Mouse (Mus musculus): ENCODE data around the gene Olfr484. TPM values are rescaled to one million over a fixed set of nuclear protein-coding genes. Genes with fewer than 3 reads are reported as not detected.

Olfr484 gene
- polyA plus RNA-seq, 1 experiment from 2014 or later, result not detected

DNA sequence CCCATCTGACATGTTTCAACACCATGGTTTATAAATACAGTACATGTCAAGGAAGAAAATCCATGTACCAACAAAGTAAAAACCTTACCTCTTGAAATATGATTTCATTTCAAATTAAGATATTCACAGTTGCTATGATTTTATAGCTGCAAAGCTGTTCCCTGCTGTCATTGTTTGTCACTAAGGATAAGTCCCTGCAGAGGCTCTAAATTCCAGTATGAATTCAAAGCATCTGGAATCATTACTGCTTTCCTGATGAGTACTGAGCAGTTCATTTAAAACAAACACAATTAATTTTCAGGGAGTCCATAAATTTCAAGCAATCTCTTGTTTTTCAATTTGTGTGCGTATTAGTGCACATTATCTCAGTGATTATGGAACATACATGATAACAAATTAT lies 29.8 kb downstream of the Olfr484 start, which contains the start of gene Olfr482:
TSS of gene Olfr482 (minus strand) at position 101 of the 400 bp plus-strand sequence.
- Histone ChIP-seq H3K4me1 (replicated peaks; ENCODE audit: control insufficient read depth, insufficient read depth) (no peaks in the 10 kb centered on the region), H3K4me2 (replicated peaks; ENCODE audit: low read depth) (no peak within 1 kb of the TSS), H3K4me3 (ENCODE audit: low read depth, low read length) (no peak within 1 kb of the TSS), H3K9me3 (ENCODE audit: control insufficient read depth, low read length) (no peaks in the 10 kb centered on the region), H3K27me3 (ENCODE audit: control insufficient read depth, insufficient read depth, low read length) (no peaks in the 10 kb centered on the region), H3K27ac (replicated peaks) (no peak within 1 kb of the TSS), H3K9ac (ENCODE audit: low read length) (no peak within 1 kb of the TSS), H3K36me3 (ENCODE audit: control insufficient read depth, insufficient read depth, low read length) (no peaks in the 10 kb centered on the region)
- ATAC-seq (ENCODE audit: low FRiP score, low TSS enrichment) (no peak), DNase-seq (ENCODE audit: low spot score) (no peak)
- 70% methylated on average over 1 of the region's 1 CpGs for WGBS
- TF ChIP-seq EP300 (optimal IDR thresholded peaks at IDR 0.05) (no peak), CTCF (IDR thresholded peaks at IDR 0.05; ENCODE audit: low read depth) (no peak)

DNA sequence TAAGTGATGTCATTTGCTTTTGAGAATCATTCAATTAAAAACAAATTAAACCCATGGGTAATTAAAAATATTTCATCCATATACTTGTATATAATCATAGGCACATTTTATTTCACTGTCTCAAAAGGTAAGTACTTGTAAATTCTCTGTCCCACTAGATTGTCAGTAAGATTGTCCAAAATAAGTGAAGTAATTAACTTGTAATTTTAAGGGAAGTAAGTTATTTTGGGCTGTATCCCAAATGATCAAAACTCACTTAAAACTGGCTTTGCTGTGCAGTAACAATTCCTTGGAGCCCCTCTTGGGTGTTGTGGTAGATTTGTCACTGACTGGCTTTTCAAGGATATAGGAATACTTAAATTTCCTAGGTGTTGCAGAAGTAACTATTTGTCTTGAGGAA lies 47.7 kb downstream of the Olfr484 start, which contains the start of gene Olfr481:
TSS of gene Olfr481 (plus strand) at position 301 of the 400 bp plus-strand sequence.
- ATAC-seq (ENCODE audit: low FRiP score, low TSS enrichment), result no peak
- Histone ChIP-seq H3K4me3 (ENCODE audit: low read depth, low read length) (no peak within 1 kb of the TSS), H3K9me3 (ENCODE audit: control insufficient read depth, low read length) (no peaks in the 10 kb centered on the region), H3K36me3 (ENCODE audit: control insufficient read depth, insufficient read depth, low read length) (no peaks in the 10 kb centered on the region), H3K4me2 (replicated peaks; ENCODE audit: low read depth) (no peak within 1 kb of the TSS), H3K9ac (ENCODE audit: low read length) (no peak within 1 kb of the TSS), H3K4me1 (replicated peaks; ENCODE audit: control insufficient read depth, insufficient read depth) (no peaks in the 10 kb centered on the region), H3K27me3 (ENCODE audit: control insufficient read depth, insufficient read depth, low read length) (no peaks in the 10 kb centered on the region), H3K27ac (replicated peaks) (no peak within 1 kb of the TSS)
- DNase-seq (ENCODE audit: low spot score), result no peak
- TF ChIP-seq CTCF (IDR thresholded peaks at IDR 0.05; ENCODE audit: low read depth) (no peak), EP300 (optimal IDR thresholded peaks at IDR 0.05) (no peak)

Other genes starting within 250 kb of the Olfr484 start
- gene Olfr472, start 229.5 kb downstream of the Olfr484 start, polyA plus RNA-seq (2015; fragmentation: Nextera tagmentation; extraction: Ambion mirVana), result 0.04 TPM in 1 of 2 replicates, not detected in the other
- gene Olfr473, start 197.0 kb downstream of the Olfr484 start, polyA plus RNA-seq (2015; fragmentation: Nextera tagmentation; extraction: Ambion mirVana), result not detected in 2 replicates
- gene Olfr474, start 172.8 kb downstream of the Olfr484 start, polyA plus RNA-seq (2015; fragmentation: Nextera tagmentation; extraction: Ambion mirVana), result not detected in 2 replicates
- gene Olfr476, start 162.6 kb downstream of the Olfr484 start, polyA plus RNA-seq (2015; fragmentation: Nextera tagmentation; extraction: Ambion mirVana), result not detected in 2 replicates
- gene Olfr477, start 140.8 kb downstream of the Olfr484 start, polyA plus RNA-seq (2015; fragmentation: Nextera tagmentation; extraction: Ambion mirVana), result not detected in 2 replicates
- gene Olfr478, start 93.5 kb downstream of the Olfr484 start, polyA plus RNA-seq (2015; fragmentation: Nextera tagmentation; extraction: Ambion mirVana), result not detected in 2 replicates
- not detected in 2 replicates for gene Olfr479, start 76.8 kb downstream of the Olfr484 start, polyA plus RNA-seq (2015; fragmentation: Nextera tagmentation; extraction: Ambion mirVana)
- gene Olfr480, start 60.1 kb downstream of the Olfr484 start, polyA plus RNA-seq (2015; fragmentation: Nextera tagmentation; extraction: Ambion mirVana), result not detected in 2 replicates
- gene Olfr481, start 47.6 kb downstream of the Olfr484 start, polyA plus RNA-seq (2015; fragmentation: Nextera tagmentation; extraction: Ambion mirVana), result not detected in 2 replicates
- 0.07 and 0.22 TPM in 2 replicates for gene Olfr482, start 29.9 kb downstream of the Olfr484 start, polyA plus RNA-seq (2015; fragmentation: Nextera tagmentation; extraction: Ambion mirVana)
- not detected in 2 replicates for gene Olfr483, start 26.6 kb downstream of the Olfr484 start, polyA plus RNA-seq (2015; fragmentation: Nextera tagmentation; extraction: Ambion mirVana)
- gene Olfr485, start 32.4 kb upstream of the Olfr484 start, polyA plus RNA-seq (2015; fragmentation: Nextera tagmentation; extraction: Ambion mirVana), result not detected in 2 replicates
- not detected in 2 replicates for gene Olfr486, start 45.3 kb upstream of the Olfr484 start, polyA plus RNA-seq (2015; fragmentation: Nextera tagmentation; extraction: Ambion mirVana)
- not detected in 2 replicates for gene Olfr487, start 87.2 kb upstream of the Olfr484 start, polyA plus RNA-seq (2015; fragmentation: Nextera tagmentation; extraction: Ambion mirVana)
- not detected in 2 replicates for gene Olfr488, start 130.9 kb upstream of the Olfr484 start, polyA plus RNA-seq (2015; fragmentation: Nextera tagmentation; extraction: Ambion mirVana)
- gene Olfr490, start 161.5 kb upstream of the Olfr484 start, polyA plus RNA-seq (2015; fragmentation: Nextera tagmentation; extraction: Ambion mirVana), result not detected in 2 replicates
- gene Olfr491, start 186.0 kb upstream of the Olfr484 start, polyA plus RNA-seq (2015; fragmentation: Nextera tagmentation; extraction: Ambion mirVana), result not detected in 2 replicates
- gene Olfr492, start 196.2 kb upstream of the Olfr484 start, polyA plus RNA-seq (2015; fragmentation: Nextera tagmentation; extraction: Ambion mirVana), result not detected in 2 replicates
- gene Olfr493, start 219.5 kb upstream of the Olfr484 start, polyA plus RNA-seq (2015; fragmentation: Nextera tagmentation; extraction: Ambion mirVana), result not detected in 2 replicates
- not detected in 2 replicates for gene Olfr494, start 237.9 kb upstream of the Olfr484 start, polyA plus RNA-seq (2015; fragmentation: Nextera tagmentation; extraction: Ambion mirVana)